Mouse (Mus musculus): ENCODE data around the gene Olfr463. TPM values are rescaled to one million over a fixed set of nuclear protein-coding genes. Genes with fewer than 3 reads are reported as not detected.

Olfr463 gene
- polyA plus RNA-seq (2012; rRNA removed): not detected in 2 replicates

- TF ChIP-seq POLR2A (IDR thresholded peaks at IDR 0.05; ENCODE audit: control insufficient read depth, extremely low read depth, insufficient read depth, low read length, poor library complexity) (no peak), CTCF (IDR thresholded peaks at IDR 0.05; ENCODE audit: borderline replicate concordance, control insufficient read depth, extremely low read depth, insufficient read depth, low read length, poor library complexity) (no peak)
- Histone ChIP-seq H3K4me3 (ENCODE audit: control insufficient read depth, insufficient read depth, low read length) (no peak within 1 kb of the TSS), H3K27ac (ENCODE audit: control insufficient read depth, insufficient read depth, low read length) (no peak within 1 kb of the TSS), H3K36me3 (ENCODE audit: control insufficient read depth, insufficient read depth, low read length) (no peaks in the 10 kb centered on the region), H3K27me3 (ENCODE audit: control insufficient read depth, insufficient read depth, low read length) (no peaks in the 10 kb centered on the region), H3K4me1 (replicated peaks; ENCODE audit: control insufficient read depth, insufficient read depth, low read length) (no peaks in the 10 kb centered on the region)
- DNase-seq: no peak
Measured at GRCm38 (mm10) chr11:87897287-87897686, at the start of gene Olfr463. TSS of gene Olfr463 (minus strand) at chr11:87897387.

- no peaks in the 10 kb centered on the region for H3K27me3 ChIP-seq (ENCODE audit: control insufficient read depth, insufficient read depth, low read length)
- 54% methylated on average over 3 of the region's 3 CpGs for WGBS
- TF ChIP-seq POLR2A (IDR thresholded peaks at IDR 0.05; ENCODE audit: control insufficient read depth, extremely low read depth, insufficient read depth, low read length, poor library complexity) (no peak), CTCF (IDR thresholded peaks at IDR 0.05; ENCODE audit: borderline replicate concordance, control insufficient read depth, extremely low read depth, insufficient read depth, low read length, poor library complexity) (no peak)
- no peaks in the 10 kb centered on the region for H3K36me3 ChIP-seq (ENCODE audit: control insufficient read depth, insufficient read depth, low read length)
- DNase-seq: no peak
- peaks cover 8% of the 10 kb centered on the region for H3K4me1 ChIP-seq (replicated peaks; ENCODE audit: control insufficient read depth, insufficient read depth, low read length)
- H3K27ac ChIP-seq (ENCODE audit: control insufficient read depth, insufficient read depth, low read length): peak overlapping the region; percentile 62; the same call in 1 of the 2 replicates
- H3K4me3 ChIP-seq (ENCODE audit: control insufficient read depth, insufficient read depth, low read length): no peak overlapping the region
Measured at GRCm38 (mm10) chr11:87935467-87935866, 38.3 kb upstream of the Olfr463 start.

- no peak for DNase-seq
- Histone ChIP-seq H3K27ac (ENCODE audit: control insufficient read depth, insufficient read depth, low read length) (no peak overlapping the region), H3K4me3 (ENCODE audit: control insufficient read depth, insufficient read depth, low read length) (no peak overlapping the region), H3K4me1 (replicated peaks; ENCODE audit: control insufficient read depth, insufficient read depth, low read length) (peaks cover 8% of the 10 kb centered on the region), H3K27me3 (ENCODE audit: control insufficient read depth, insufficient read depth, low read length) (peaks cover 2% of the 10 kb centered on the region; the same call in 1 of the 2 replicates), H3K36me3 (ENCODE audit: control insufficient read depth, insufficient read depth, low read length) (no peaks in the 10 kb centered on the region)
- no peak for TF ChIP-seq POLR2A (IDR thresholded peaks at IDR 0.05; ENCODE audit: control insufficient read depth, extremely low read depth, insufficient read depth, low read length, poor library complexity)
- WGBS: 81% methylated on average over 2 of the region's 2 CpGs
Measured at GRCm38 (mm10) chr11:87933731-87934130, 36.5 kb upstream of the Olfr463 start.

GRCm38 (mm10) chr11:87930348-87930747, 33.2 kb upstream of the Olfr463 start:
- peaks cover 7% of the 10 kb centered on the region for H3K4me1 ChIP-seq (replicated peaks; ENCODE audit: control insufficient read depth, insufficient read depth, low read length)
- no peak overlapping the region for H3K27ac ChIP-seq (ENCODE audit: control insufficient read depth, insufficient read depth, low read length)
- 92% methylated on average over 2 of the region's 2 CpGs for WGBS
- no peak for DNase-seq
- TF ChIP-seq CTCF (IDR thresholded peaks at IDR 0.05; ENCODE audit: borderline replicate concordance, control insufficient read depth, extremely low read depth, insufficient read depth, low read length, poor library complexity) (no peak), POLR2A (IDR thresholded peaks at IDR 0.05; ENCODE audit: control insufficient read depth, extremely low read depth, insufficient read depth, low read length, poor library complexity) (no peak)
- H3K27me3 ChIP-seq (ENCODE audit: control insufficient read depth, insufficient read depth, low read length): peaks cover 2% of the 10 kb centered on the region; the same call in 1 of the 2 replicates
- no peak overlapping the region for H3K4me3 ChIP-seq (ENCODE audit: control insufficient read depth, insufficient read depth, low read length)
- no peaks in the 10 kb centered on the region for H3K36me3 ChIP-seq (ENCODE audit: control insufficient read depth, insufficient read depth, low read length)

- Histone ChIP-seq H3K4me3 (ENCODE audit: control insufficient read depth, insufficient read depth, low read length) (no peak within 1 kb of the TSS), H3K27me3 (ENCODE audit: control insufficient read depth, insufficient read depth, low read length) (no peaks in the 10 kb centered on the region), H3K36me3 (ENCODE audit: control insufficient read depth, insufficient read depth, low read length) (no peaks in the 10 kb centered on the region), H3K4me1 (replicated peaks; ENCODE audit: control insufficient read depth, insufficient read depth, low read length) (no peaks in the 10 kb centered on the region), H3K27ac (ENCODE audit: control insufficient read depth, insufficient read depth, low read length) (no peak within 1 kb of the TSS)
- 26% methylated on average over 5 of the region's 5 CpGs for WGBS
- TF ChIP-seq CTCF (IDR thresholded peaks at IDR 0.05; ENCODE audit: borderline replicate concordance, control insufficient read depth, extremely low read depth, insufficient read depth, low read length, poor library complexity) (no peak), POLR2A (IDR thresholded peaks at IDR 0.05; ENCODE audit: control insufficient read depth, extremely low read depth, insufficient read depth, low read length, poor library complexity) (no peak)
- peak; percentile 15 for DNase-seq
Measured at GRCm38 (mm10) chr11:87920966-87921365, 23.8 kb upstream of the Olfr463 start, which contains the start of gene Olfr464. TSS of gene Olfr464 (minus strand) at chr11:87920967.

- no peaks in the 10 kb centered on the region for H3K36me3 ChIP-seq (ENCODE audit: control insufficient read depth, insufficient read depth, low read length)
- H3K4me3 ChIP-seq (ENCODE audit: control insufficient read depth, insufficient read depth, low read length): no peak overlapping the region
- no peak for TF ChIP-seq CTCF (IDR thresholded peaks at IDR 0.05; ENCODE audit: borderline replicate concordance, control insufficient read depth, extremely low read depth, insufficient read depth, low read length, poor library complexity)
- TF ChIP-seq POLR2A (IDR thresholded peaks at IDR 0.05; ENCODE audit: control insufficient read depth, extremely low read depth, insufficient read depth, low read length, poor library complexity): no peak
- H3K27ac ChIP-seq (ENCODE audit: control insufficient read depth, insufficient read depth, low read length): no peak overlapping the region
- H3K4me1 ChIP-seq (replicated peaks; ENCODE audit: control insufficient read depth, insufficient read depth, low read length): no peaks in the 10 kb centered on the region
- DNase-seq: no peak
- WGBS: 68% methylated on average over 2 of the region's 2 CpGs
- H3K27me3 ChIP-seq (ENCODE audit: control insufficient read depth, insufficient read depth, low read length): no peaks in the 10 kb centered on the region
Measured at GRCm38 (mm10) chr11:87920301-87920700, 23.1 kb upstream of the Olfr463 start.

- TF ChIP-seq CTCF (IDR thresholded peaks at IDR 0.05; ENCODE audit: borderline replicate concordance, control insufficient read depth, extremely low read depth, insufficient read depth, low read length, poor library complexity) (no peak), POLR2A (IDR thresholded peaks at IDR 0.05; ENCODE audit: control insufficient read depth, extremely low read depth, insufficient read depth, low read length, poor library complexity) (no peak)
- no peaks in the 10 kb centered on the region for H3K27me3 ChIP-seq (ENCODE audit: control insufficient read depth, insufficient read depth, low read length)
- WGBS: 87% methylated on average over 1 of the region's 1 CpGs
Measured at GRCm38 (mm10) chr11:87916005-87916404, 18.8 kb upstream of the Olfr463 start.

More at GRCm38 (mm10) chr11:87916005-87916404, 18.8 kb upstream of the Olfr463 start:
- Histone ChIP-seq H3K4me3 (ENCODE audit: control insufficient read depth, insufficient read depth, low read length) (no peak overlapping the region), H3K27ac (ENCODE audit: control insufficient read depth, insufficient read depth, low read length) (no peak overlapping the region), H3K36me3 (ENCODE audit: control insufficient read depth, insufficient read depth, low read length) (no peaks in the 10 kb centered on the region), H3K4me1 (replicated peaks; ENCODE audit: control insufficient read depth, insufficient read depth, low read length) (no peaks in the 10 kb centered on the region)
- DNase-seq: no peak
